Comparison of ENCODE assay signal across 22 mouse cellular contexts in genomic region chr16:90684092-90684491, GRCm38 (mm10). TPM values are rescaled to one million over a fixed set of nuclear protein-coding genes. Genes with fewer than 3 reads are reported as not detected.
A peak's percentile ranks its signal among the peaks of the same experiment; 100 is the strongest.
DNase-seq lines count a peak whose midpoint lies in the region; ATAC-seq lines count a peak whose summit lies in the region.
"Had no signal": no experiment of that assay in that cellular context is flagged by ENCODE, and none has a peak within 500 bp of the region (broad histone marks: within the 10 kb centered on the region; RNA-seq: fewer than 3 reads in every experiment).

No protein-coding gene starts in this region.

- H3K4me1 ChIP-seq in hindbrain, embryonic 11.5 days (replicated peaks; ENCODE audit: control insufficient read depth, insufficient read depth, low read length) = no peaks in the 10 kb centered on the region
- 0 out of 2 replicates have a peak, but pooled peaks cover 4% of the 10 kb centered on the region for H3K4me1 ChIP-seq in hindbrain, embryonic 14.5 days (replicated peaks; ENCODE audit: control insufficient read depth, insufficient read depth, low read length)
- H3K4me1 ChIP-seq in kidney, embryonic 15.5 days = peaks cover 13% of the 10 kb centered on the region
- H3K4me1 ChIP-seq in midbrain, embryonic 13.5 days (replicated peaks) = no peaks in the 10 kb centered on the region
- no peaks in the 10 kb centered on the region for H3K4me1 ChIP-seq in midbrain, embryonic 16.5 days (ENCODE audit: control insufficient read depth, insufficient read depth, low read length)
- 0 out of 2 replicates have a peak, but pooled peaks cover 5% of the 10 kb centered on the region for H3K4me1 ChIP-seq in hindbrain, embryonic 13.5 days (replicated peaks)
- H3K4me1 ChIP-seq: forebrain, embryonic 13.5 days had no signal

- no peaks in the 10 kb centered on the region for H3K36me3 ChIP-seq in hindbrain, embryonic 11.5 days (ENCODE audit: control insufficient read depth, insufficient read depth, low read length)
- no peaks in the 10 kb centered on the region for H3K36me3 ChIP-seq in hindbrain, embryonic 14.5 days (replicated peaks; ENCODE audit: control insufficient read depth, insufficient read depth)
- H3K36me3 ChIP-seq in kidney, embryonic 15.5 days = no peaks in the 10 kb centered on the region
- no peaks in the 10 kb centered on the region for H3K36me3 ChIP-seq in midbrain, embryonic 13.5 days
- no peaks in the 10 kb centered on the region for H3K36me3 ChIP-seq in midbrain, embryonic 16.5 days (ENCODE audit: control insufficient read depth, insufficient read depth, low read length)
- no peaks in the 10 kb centered on the region for H3K36me3 ChIP-seq in hindbrain, embryonic 13.5 days
- H3K36me3 ChIP-seq: forebrain, embryonic 10.5 days; G1E had no signal

- no peak overlapping the region for H3K4me3 ChIP-seq in hindbrain, embryonic 11.5 days (ENCODE audit: low read depth, low read length)
- no peak overlapping the region for H3K4me3 ChIP-seq in hindbrain, embryonic 14.5 days (replicated peaks; ENCODE audit: low read length)
- H3K4me3 ChIP-seq in kidney, embryonic 15.5 days (replicated peaks) = no peak overlapping the region
- no peak overlapping the region for H3K4me3 ChIP-seq in midbrain, embryonic 13.5 days (replicated peaks)
- H3K4me3 ChIP-seq in midbrain, embryonic 16.5 days (ENCODE audit: low read depth, low read length) = no peak overlapping the region
- H3K4me3 ChIP-seq in hindbrain, embryonic 13.5 days = no peak overlapping the region
- H3K4me3 ChIP-seq: forebrain, embryonic 10.5 days; forebrain, embryonic 13.5 days; heart, adult 2 months had no signal

- no peak for ATAC-seq in hindbrain, embryonic 11.5 days (ENCODE audit: low FRiP score)
- ATAC-seq in hindbrain, embryonic 14.5 days (ENCODE audit: low FRiP score) = no peak
- peak; percentile 76; the same call in 1 of the 2 replicates for ATAC-seq in kidney, embryonic 15.5 days (replicated peaks; ENCODE audit: low FRiP score)
- ATAC-seq in midbrain, embryonic 13.5 days = peak; percentile 30; the same call in 1 of the 2 replicates
- no peak for ATAC-seq in midbrain, embryonic 16.5 days
- 0 out of 2 replicates have a peak, but pooled peaks have one; percentile 39 for ATAC-seq in hindbrain, embryonic 13.5 days (ENCODE audit: low FRiP score)
- ATAC-seq: forebrain, embryonic 13.5 days; forebrain, embryonic 16.5 days; Patski had no signal

- no peaks in the 10 kb centered on the region for H3K9me3 ChIP-seq in hindbrain, embryonic 11.5 days (ENCODE audit: control insufficient read depth, low read length)
- no peaks in the 10 kb centered on the region for H3K9me3 ChIP-seq in hindbrain, embryonic 14.5 days (ENCODE audit: control insufficient read depth, low read length)
- H3K9me3 ChIP-seq in kidney, embryonic 15.5 days (replicated peaks) = no peaks in the 10 kb centered on the region
- H3K9me3 ChIP-seq in midbrain, embryonic 13.5 days = no peaks in the 10 kb centered on the region
- H3K9me3 ChIP-seq in midbrain, embryonic 16.5 days (replicated peaks; ENCODE audit: control insufficient read depth, low read length, poor library complexity, severe bottlenecking) = no peaks in the 10 kb centered on the region
- H3K9me3 ChIP-seq in hindbrain, embryonic 13.5 days = no peaks in the 10 kb centered on the region
- H3K9me3 ChIP-seq: forebrain, embryonic 13.5 days had no signal

- no peaks in the 10 kb centered on the region for H3K27me3 ChIP-seq in hindbrain, embryonic 11.5 days (ENCODE audit: control insufficient read depth, insufficient read depth, low read length)
- no peaks in the 10 kb centered on the region for H3K27me3 ChIP-seq in hindbrain, embryonic 14.5 days (ENCODE audit: control insufficient read depth, insufficient read depth, low read length)
- H3K27me3 ChIP-seq in kidney, embryonic 15.5 days = no peaks in the 10 kb centered on the region
- no peaks in the 10 kb centered on the region for H3K27me3 ChIP-seq in midbrain, embryonic 13.5 days
- no peaks in the 10 kb centered on the region for H3K27me3 ChIP-seq in midbrain, embryonic 16.5 days (ENCODE audit: control insufficient read depth, insufficient read depth, low read depth, low read length)
- no peaks in the 10 kb centered on the region for H3K27me3 ChIP-seq in hindbrain, embryonic 13.5 days
- H3K27me3 ChIP-seq: forebrain, embryonic 13.5 days had no signal

- peak; percentile 31 for DNase-seq in hindbrain, embryonic 11.5 days (ENCODE audit: low spot score)
- no peak for DNase-seq in hindbrain, embryonic 14.5 days (ENCODE audit: low spot score)
- DNase-seq in kidney, postnatal 25 days = no peak
- DNase-seq: adrenal gland, postnatal 10 days; adrenal gland, postnatal 36 days; B cell, adult 2 months; cerebellum, adult 18-20 months; cerebellum, adult 9-10 months; cerebellum, postnatal 14 days; gastrocnemius, postnatal 10 days; gastrocnemius, postnatal 36 days; heart, adult 2 months had no signal

- no peak overlapping the region for H3K4me2 ChIP-seq in hindbrain, embryonic 11.5 days (replicated peaks; ENCODE audit: low read depth, low read length)
- H3K4me2 ChIP-seq in hindbrain, embryonic 14.5 days (replicated peaks) = no peak overlapping the region
- no peak overlapping the region for H3K4me2 ChIP-seq in kidney, embryonic 15.5 days
- no peak overlapping the region for H3K4me2 ChIP-seq in midbrain, embryonic 13.5 days (replicated peaks)
- H3K4me2 ChIP-seq in midbrain, embryonic 16.5 days (ENCODE audit: low read length) = no peak overlapping the region
- H3K4me2 ChIP-seq in hindbrain, embryonic 13.5 days = no peak overlapping the region
- H3K4me2 ChIP-seq: forebrain, embryonic 13.5 days; heart, embryonic 11.5 days had no signal

- 64% methylated on average over 5 of the region's 5 CpGs for WGBS in hindbrain, embryonic 11.5 days
- WGBS in hindbrain, embryonic 14.5 days = 54% methylated on average over 5 of the region's 5 CpGs
- WGBS in kidney, embryonic 15.5 days = 50% methylated on average over 5 of the region's 5 CpGs
- 58% methylated on average over 5 of the region's 5 CpGs for WGBS in midbrain, embryonic 13.5 days
- WGBS in midbrain, embryonic 16.5 days = 64% methylated on average over 5 of the region's 5 CpGs
- 61% methylated on average over 5 of the region's 5 CpGs for WGBS in hindbrain, embryonic 13.5 days

- no peak overlapping the region for H3K27ac ChIP-seq in hindbrain, embryonic 11.5 days (ENCODE audit: low read depth, low read length)
- no peak overlapping the region for H3K27ac ChIP-seq in hindbrain, embryonic 14.5 days
- no peak overlapping the region for H3K27ac ChIP-seq in kidney, embryonic 15.5 days
- H3K27ac ChIP-seq in midbrain, embryonic 13.5 days = no peak overlapping the region
- H3K27ac ChIP-seq in midbrain, embryonic 16.5 days (ENCODE audit: low read length) = no peak overlapping the region
- no peak overlapping the region for H3K27ac ChIP-seq in hindbrain, embryonic 13.5 days
- H3K27ac ChIP-seq: forebrain, embryonic 10.5 days; forebrain, embryonic 13.5 days; heart, adult 2 months had no signal

- H3K9ac ChIP-seq in hindbrain, embryonic 11.5 days (ENCODE audit: low read depth, low read length) = no peak overlapping the region
- no peak overlapping the region for H3K9ac ChIP-seq in hindbrain, embryonic 14.5 days
- no peak overlapping the region for H3K9ac ChIP-seq in kidney, embryonic 15.5 days
- H3K9ac ChIP-seq in midbrain, embryonic 13.5 days (replicated peaks) = no peak overlapping the region
- no peak overlapping the region for H3K9ac ChIP-seq in midbrain, embryonic 16.5 days (ENCODE audit: low read depth, low read length)
- no peak overlapping the region for H3K9ac ChIP-seq in hindbrain, embryonic 13.5 days
- H3K9ac ChIP-seq: forebrain, embryonic 13.5 days had no signal

RNA-seq across cellular contexts. Expression of gene Mis18a, which starts 43.1 kb away (rescaled TPM):
- 78.8 and 82.9 TPM in 2 replicates for polyA plus RNA-seq in hindbrain, embryonic 11.5 days (2014; fragmentation: Nextera tagmentation; extraction: Ambion mirVana)
- 25.8 and 29.9 TPM in 2 replicates for polyA plus RNA-seq in hindbrain, embryonic 14.5 days (2014; fragmentation: Nextera tagmentation; extraction: Ambion mirVana)
- 63.7 and 69.1 TPM in 2 replicates for polyA plus RNA-seq in kidney, embryonic 15.5 days (2015; fragmentation: Nextera tagmentation; extraction: Ambion mirVana)
- polyA plus RNA-seq in midbrain, embryonic 13.5 days (2015; fragmentation: Nextera tagmentation; extraction: Ambion mirVana) = 38.1 and 40.5 TPM in 2 replicates
- 26.6 and 28.4 TPM in 2 replicates for polyA plus RNA-seq in midbrain, embryonic 16.5 days (2015; fragmentation: Nextera tagmentation; extraction: Ambion mirVana)
- polyA plus RNA-seq in hindbrain, embryonic 13.5 days (2015; fragmentation: Nextera tagmentation; extraction: Ambion mirVana) = 28.2 and 30.2 TPM in 2 replicates

RNA-seq across cellular contexts. Expression of gene Mrap, which starts 53.9 kb away (rescaled TPM):
- polyA plus RNA-seq in hindbrain, embryonic 11.5 days (2014; fragmentation: Nextera tagmentation; extraction: Ambion mirVana) = 0.43 and 0.49 TPM in 2 replicates
- 0.20 TPM in 1 of 2 replicates, not detected in the other for polyA plus RNA-seq in hindbrain, embryonic 14.5 days (2014; fragmentation: Nextera tagmentation; extraction: Ambion mirVana)
- 2.4 and 9.6 TPM in 2 replicates for polyA plus RNA-seq in kidney, embryonic 15.5 days (2015; fragmentation: Nextera tagmentation; extraction: Ambion mirVana)
- polyA plus RNA-seq in midbrain, embryonic 13.5 days (2015; fragmentation: Nextera tagmentation; extraction: Ambion mirVana) = not detected in 2 replicates
- polyA plus RNA-seq in midbrain, embryonic 16.5 days (2015; fragmentation: Nextera tagmentation; extraction: Ambion mirVana) = 0.25 and 0.42 TPM in 2 replicates
- not detected in 2 replicates for polyA plus RNA-seq in hindbrain, embryonic 13.5 days (2015; fragmentation: Nextera tagmentation; extraction: Ambion mirVana)
- polyA plus RNA-seq: forebrain, embryonic 13.5 days; forebrain, embryonic 16.5 days; G1E; Patski had no signal

Comparison
In these comparisons a context has a peak if more than half of its experiments do, and no peak if none do; other contexts are left out.
1. ATAC-seq: peak in kidney, embryonic 15.5 days (single experiment), midbrain, embryonic 13.5 days (single experiment) and hindbrain, embryonic 13.5 days (single experiment); none in hindbrain, embryonic 11.5 days (single experiment), hindbrain, embryonic 14.5 days (single experiment) and midbrain, embryonic 16.5 days (single experiment).